Mouse (Mus musculus): ENCODE results near the gene Kif5c.

Kif5c gene

GRCm38 (mm10) chr2:49621234-49621633 lies 2.1 kb downstream of the Kif5c start:
- no peak for DNase-seq (ENCODE audit: low read depth, low spot score)

DNA sequence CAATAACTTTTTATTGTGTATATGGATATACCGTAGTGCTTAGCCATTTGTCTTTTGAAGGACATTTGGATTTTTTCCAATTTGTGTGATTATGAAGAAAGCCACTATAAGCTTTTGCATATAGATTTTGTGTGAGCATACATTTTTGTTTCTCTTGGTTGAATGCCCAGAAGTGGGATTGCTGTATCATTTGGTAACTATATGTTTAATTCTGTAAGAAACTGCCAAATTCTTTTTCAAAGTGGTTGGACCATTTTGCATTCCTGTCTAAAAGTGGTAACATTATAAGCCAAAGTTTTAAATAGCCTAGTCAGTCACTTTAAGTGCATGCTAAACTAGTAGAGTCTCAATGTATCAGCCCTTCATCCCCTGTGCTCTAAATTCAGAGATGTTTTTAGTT lies 6.5 kb downstream of the Kif5c start:
- DNase-seq (ENCODE audit: low read depth, low spot score), result no peak

- no peak for DNase-seq (ENCODE audit: low read depth, low spot score)
Measured at GRCm38 (mm10) chr2:49627611-49628010, 8.5 kb downstream of the Kif5c start.

DNA sequence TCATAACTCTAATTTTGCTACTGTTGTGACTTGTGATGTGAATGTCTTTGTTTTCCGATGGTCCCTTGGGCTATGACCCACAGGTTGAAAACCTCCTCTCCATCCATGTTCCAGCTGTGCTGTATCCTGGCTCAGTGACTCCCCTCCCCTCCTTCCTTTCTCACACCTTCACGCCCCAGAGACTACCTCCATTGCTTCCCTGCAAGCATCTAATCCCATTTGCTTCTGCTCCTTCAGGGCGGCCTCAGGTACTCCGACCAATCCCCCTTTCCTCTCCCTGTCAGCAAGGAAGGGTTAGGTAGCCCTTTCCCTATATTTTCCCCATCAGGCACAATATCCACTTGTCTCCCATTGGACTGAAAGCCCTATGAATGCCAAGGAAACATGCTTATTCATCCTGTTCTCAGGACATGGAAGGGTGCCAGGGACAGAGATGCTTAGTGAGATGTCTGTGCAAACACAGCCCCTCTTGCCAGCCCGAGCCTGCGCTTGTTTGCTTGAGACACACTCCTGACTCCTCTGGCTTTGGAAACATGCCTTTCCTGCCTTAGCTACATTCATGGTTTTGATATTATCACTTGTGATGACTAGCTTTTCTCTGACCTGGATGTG lies 9.1 kb downstream of the Kif5c start:
- no peak for DNase-seq (ENCODE audit: low read depth, low spot score)

DNA sequence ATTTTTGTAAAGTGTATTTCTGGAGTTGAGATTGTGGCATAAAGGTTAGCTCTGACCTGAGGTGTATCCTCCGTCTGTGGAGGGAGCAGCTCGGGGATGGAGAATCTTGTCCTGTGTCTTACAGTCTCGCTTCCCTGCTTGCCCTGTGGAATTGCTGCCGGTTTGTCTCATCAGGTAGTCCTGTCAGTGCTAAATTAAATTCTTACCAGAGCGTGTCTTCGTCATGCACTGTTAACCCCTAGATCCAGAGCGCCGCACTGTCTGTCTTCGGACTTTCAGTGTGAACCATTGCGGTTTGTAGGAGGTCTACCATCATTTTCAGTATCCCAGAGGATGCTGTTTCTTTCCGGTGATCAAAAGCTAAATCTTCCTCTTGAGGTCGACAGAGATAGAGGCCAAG lies 10.1 kb downstream of the Kif5c start:
- DNase-seq (ENCODE audit: low read depth, low spot score), result no peak

DNA sequence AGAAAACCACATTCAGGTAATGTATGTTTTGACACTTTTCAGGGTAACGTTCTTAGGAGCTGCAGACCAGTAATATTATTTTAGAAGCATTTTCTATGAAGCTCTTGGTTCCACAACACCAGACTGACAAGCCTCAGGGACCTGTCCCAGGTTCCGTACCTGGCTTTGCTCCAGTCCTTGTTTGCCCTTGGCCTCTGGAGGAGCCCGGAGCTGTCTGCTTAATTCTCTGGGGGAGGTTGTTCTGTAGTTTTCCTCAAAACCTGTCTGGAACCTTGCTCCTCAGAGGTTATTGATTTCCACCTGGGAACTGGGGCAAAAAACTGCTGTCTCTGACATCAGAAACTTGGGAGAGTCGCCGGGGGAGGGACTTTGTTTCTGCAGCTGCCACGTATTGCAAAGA lies 11.5 kb downstream of the Kif5c start:
- DNase-seq (ENCODE audit: low read depth, low spot score), result no peak

- no peak for DNase-seq (ENCODE audit: low read depth, low spot score)
Measured at GRCm38 (mm10) chr2:49633231-49633630, 14.1 kb downstream of the Kif5c start.

- DNase-seq (ENCODE audit: low read depth, low spot score), result no peak
Measured at GRCm38 (mm10) chr2:49642761-49643160, 23.7 kb downstream of the Kif5c start.

- DNase-seq (ENCODE audit: low read depth, low spot score), result no peak
Measured at GRCm38 (mm10) chr2:49643756-49644155, 24.7 kb downstream of the Kif5c start.

DNA sequence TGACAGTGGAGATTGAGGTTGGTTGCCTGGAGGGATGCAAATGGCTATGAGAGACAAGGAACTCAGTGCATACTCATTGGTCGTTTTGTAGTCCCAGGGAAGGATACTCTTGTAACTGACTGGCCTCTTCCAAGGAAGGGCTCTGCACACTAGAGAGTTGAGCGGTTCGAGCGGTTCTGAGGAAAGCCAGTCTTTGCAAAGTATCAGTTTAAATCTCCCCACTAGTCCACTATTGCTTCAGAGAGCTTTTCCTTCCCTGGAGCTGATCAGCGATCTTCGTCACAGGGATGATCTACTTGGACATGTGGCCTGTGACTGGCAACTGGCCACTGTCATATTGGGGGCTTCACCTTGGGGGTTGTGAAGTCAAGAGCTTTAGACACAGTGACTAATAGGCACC lies 28.5 kb downstream of the Kif5c start:
- no peak for DNase-seq (ENCODE audit: low read depth, low spot score)

DNA sequence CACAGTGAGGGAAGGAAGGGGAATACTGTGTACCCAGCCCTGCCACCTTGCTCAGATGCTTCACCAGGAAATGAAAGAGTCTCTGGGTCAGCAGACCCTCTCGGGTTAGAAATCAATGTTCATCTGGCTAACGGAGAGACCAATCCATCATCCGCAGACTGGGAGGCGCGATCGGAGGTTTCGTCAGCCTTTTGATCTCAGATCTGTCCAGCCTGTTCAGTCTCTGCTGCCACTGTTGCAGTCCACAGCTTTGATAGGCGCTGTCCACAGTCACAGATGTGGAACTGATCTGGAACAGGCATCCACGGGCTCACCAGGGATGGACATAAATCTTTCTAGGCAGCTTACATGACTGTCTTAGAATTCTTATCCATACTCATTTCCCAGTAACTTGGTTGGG lies 29.2 kb downstream of the Kif5c start:
- no peak for DNase-seq (ENCODE audit: low read depth, low spot score)

GRCm38 (mm10) chr2:49648806-49649205 lies 29.7 kb downstream of the Kif5c start:
- no peak for DNase-seq (ENCODE audit: low read depth, low spot score)

- DNase-seq (ENCODE audit: low read depth, low spot score), result no peak
Measured at GRCm38 (mm10) chr2:49649211-49649610, 30.1 kb downstream of the Kif5c start.

- DNase-seq (ENCODE audit: low read depth, low spot score), result no peak
Measured at GRCm38 (mm10) chr2:49651737-49652136, 32.6 kb downstream of the Kif5c start.

DNA sequence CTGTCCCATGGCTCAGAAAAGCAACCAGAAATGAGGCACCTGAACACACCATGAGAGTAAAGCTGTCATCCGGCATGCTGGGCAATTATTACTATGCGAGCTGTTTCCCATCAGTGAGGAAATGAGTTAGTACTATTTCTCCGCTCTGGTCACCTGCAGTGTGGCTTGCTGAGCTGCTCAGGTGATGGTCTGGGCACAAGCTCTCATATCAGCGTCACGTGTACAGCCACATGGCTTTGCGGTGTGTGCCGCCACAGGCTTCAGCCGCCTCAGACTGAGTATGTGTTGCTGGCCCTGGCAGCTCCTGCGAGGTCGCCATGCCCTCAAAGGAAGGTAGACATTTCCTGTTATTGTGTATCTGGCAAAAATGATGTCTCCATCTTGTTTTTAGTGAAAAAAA lies 35.5 kb downstream of the Kif5c start:
- DNase-seq (ENCODE audit: low read depth, low spot score), result no peak

DNA sequence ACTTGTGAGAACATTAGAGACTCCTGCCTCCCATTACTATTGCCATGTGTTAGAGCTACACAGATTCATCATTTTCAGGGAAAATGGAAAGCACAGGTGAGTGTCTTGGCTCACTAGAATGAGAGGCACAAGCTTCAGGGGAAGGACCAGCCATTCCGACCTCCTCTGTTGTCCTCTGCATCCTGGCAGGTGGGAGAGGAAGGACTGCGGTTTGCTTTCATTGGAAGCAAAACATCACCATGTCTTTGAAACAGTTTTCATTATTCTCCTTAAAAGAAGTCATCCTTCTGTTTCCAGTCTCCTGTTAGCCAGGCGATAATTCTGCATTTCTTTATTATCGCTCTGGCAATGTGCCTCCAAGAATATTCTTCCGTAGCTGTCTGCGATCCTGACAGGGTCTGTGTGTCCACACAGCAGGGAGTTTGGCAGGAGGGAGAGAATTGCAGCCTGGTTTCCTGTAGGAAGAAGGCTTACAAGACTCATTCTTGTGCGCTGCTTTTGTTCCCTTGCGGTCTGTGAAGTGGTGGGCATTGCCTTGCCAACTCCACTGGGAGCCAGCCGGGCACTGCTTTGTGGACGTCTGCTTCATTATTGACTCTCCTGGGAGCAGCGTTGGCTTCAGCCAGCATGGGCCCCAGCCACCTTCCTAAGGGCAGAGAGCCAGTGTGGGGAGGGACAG lies 36.2 kb downstream of the Kif5c start:
- peak; percentile 37 for DNase-seq (ENCODE audit: low read depth, low spot score)

DNA sequence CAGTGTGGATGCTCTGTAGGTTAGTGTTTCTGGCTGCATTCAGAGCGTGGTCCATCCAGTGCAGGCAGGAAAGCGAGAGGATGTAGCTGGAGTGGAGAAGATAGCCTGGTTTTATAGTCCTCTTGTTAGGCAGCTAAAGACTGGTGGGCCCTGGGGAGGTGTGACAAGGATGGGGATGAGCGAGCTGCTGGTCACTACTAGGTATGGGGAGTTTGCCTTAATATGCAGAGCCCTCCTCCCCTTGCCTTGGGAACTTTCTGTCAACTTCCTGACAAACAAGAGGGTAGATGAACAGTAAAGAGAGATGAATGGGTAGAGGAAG lies 36.7 kb downstream of the Kif5c start:
- DNase-seq (ENCODE audit: low read depth, low spot score), result no peak

GRCm38 (mm10) chr2:49656988-49657387 lies 37.9 kb downstream of the Kif5c start:
- DNase-seq (ENCODE audit: low read depth, low spot score), result no peak

DNA sequence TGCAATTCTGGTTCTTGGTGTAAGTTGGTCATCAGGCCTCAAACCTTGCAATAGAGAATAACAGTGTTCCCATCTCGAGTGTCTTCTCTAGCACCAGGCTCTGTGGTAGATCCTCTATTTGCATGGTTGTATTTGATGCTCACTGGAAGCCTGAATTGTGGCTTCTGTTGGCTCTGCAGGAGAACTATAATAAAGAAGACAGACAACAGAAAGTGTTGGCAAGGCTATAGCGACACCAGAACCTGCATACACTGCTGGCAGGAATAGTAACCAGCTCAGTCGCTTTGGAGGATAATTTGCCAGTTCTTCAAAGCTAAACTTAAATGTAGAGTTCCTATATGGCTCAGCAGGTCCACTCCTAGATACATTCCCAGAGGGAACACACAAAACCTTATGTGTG lies 38.6 kb downstream of the Kif5c start:
- DNase-seq (ENCODE audit: low read depth, low spot score), result no peak

- no peak for DNase-seq (ENCODE audit: low read depth, low spot score)
Measured at GRCm38 (mm10) chr2:49658988-49659387, 39.9 kb downstream of the Kif5c start.

GRCm38 (mm10) chr2:49659964-49660363 lies 40.9 kb downstream of the Kif5c start:
- DNase-seq (ENCODE audit: low read depth, low spot score), result no peak

DNA sequence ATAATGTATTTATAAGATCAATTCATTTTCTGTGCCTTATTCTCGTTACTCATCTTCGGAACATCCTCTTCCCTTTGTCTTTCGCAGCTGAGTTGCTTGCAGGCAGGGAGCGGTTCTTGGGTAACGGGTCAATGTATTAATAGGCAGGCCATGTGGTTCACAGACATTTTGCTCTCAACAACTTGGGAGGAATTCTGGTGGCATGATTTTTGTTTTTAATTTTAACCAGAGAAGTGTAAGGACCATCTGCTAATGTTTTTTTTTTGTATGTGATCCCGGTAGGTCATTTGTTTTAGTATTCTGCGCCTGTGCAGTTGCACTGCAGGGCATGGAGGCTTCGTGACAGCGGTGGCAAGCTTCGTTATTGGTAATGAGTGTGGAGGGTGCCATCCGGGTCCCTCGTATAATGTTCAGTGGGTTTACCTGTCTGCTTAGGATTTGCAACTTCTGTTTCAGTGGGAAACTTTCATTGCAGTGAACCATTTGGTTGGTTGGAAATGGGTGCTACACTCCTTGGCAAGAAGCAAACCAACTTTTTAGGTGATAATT lies 41.4 kb downstream of the Kif5c start:
- DNase-seq (ENCODE audit: low read depth, low spot score), result no peak

DNA sequence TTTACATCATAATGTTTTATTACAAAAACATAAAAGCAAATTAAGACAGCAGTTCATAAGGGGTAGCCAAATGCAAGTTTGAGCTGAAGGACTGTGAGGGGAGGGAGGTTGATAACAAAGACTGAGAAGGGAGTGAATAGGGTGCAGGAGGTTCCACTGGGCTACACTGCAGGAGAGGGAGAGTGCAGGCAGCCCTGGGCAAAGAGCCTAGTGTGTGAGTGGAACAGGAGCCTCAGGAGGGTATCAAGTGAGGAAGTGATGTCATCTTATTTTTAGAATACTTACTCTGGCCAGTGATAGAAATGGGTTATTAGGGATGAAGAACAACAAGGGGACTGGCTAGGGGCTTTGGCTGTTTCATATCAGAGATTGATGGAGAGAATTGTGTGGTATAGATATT lies 42.2 kb downstream of the Kif5c start:
- no peak for DNase-seq (ENCODE audit: low read depth, low spot score)

DNA sequence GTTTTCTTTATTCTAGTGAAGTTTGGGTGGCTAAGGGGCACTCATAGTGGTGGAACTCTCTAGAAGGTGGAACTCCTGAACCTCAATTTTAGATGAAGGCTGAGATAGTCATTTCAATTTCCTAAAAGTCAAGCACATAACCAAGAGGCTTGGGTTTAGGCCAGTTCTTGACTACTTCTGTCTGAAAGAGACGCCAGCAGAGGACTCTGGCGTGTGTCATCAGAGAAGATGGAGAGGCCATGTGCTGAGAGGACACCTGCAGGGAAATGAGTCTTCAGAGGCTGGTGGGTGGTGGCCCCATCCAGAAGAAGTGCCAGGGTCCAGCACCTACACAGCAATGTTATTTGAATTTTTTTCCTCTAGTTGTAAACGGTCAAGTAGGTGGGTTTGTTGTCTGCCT lies 42.8 kb downstream of the Kif5c start:
- no peak for DNase-seq (ENCODE audit: low read depth, low spot score)
